Mouse (Mus musculus) small intestine, adult 2 months (tissue): Measurements from ENCODE around the gene Olfr317.

ENCODE experiments used
- CTCF ChIP-seq: fragments of 200-500 bp; IDR thresholded peaks from 2 replicates; pipeline ENCODE4 v1.5.1; 2012; ENCODE audit warnings: low read depth, mild to moderate bottlenecking, control low read depth, inconsistent platforms, low read length, moderate library complexity, mixed read lengths; ENCODE audit not compliant: insufficient replicate concordance, insufficient read length; ENCODE audit errors: extremely low read depth
- POLR2A ChIP-seq: fragments of 200-500 bp; IDR thresholded peaks from 2 replicates; pipeline ENCODE4 v1.6.1; 2012; ENCODE audit warnings: low read depth, mild to moderate bottlenecking, control low read depth, inconsistent platforms, low read length, moderate library complexity

DNA sequence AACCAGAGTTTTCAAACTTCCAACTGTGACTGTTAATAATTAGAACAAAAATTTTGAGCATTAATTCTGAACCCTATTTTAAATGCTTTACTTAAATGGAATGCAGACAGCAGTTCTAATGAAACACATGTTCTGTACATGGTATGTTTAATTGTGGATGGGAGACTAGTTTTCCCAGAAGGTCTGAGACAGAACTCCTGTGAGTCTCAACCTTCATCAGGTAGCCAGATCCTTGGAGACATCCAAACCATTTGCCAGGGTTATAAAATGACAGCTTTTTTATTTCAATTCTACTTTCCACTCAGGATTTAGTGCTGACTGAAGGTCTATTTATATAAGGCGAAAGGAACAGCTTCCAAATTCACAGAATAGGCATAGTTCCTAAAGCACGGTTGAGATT is 13.4 kb upstream of the Olfr317 start, which contains the start of gene Olfr316:
- TF ChIP-seq CTCF: no peak
- no peak for TF ChIP-seq POLR2A
